Mouse (Mus musculus) adrenal gland, adult 8-10 months (tissue): Measurements from ENCODE around the gene Cish. TPM values are rescaled to one million over a fixed set of nuclear protein-coding genes. Genes with fewer than 3 reads are reported as not detected.

Experiments used
- DNase-seq: peaks from one replicate; pipeline ENCODE4 v3.0.0; 2022
- total RNA-seq, 4 experiments: library from RNA; stranded (reverse); gene quantifications; 2 replicates each; pipeline ENCODE4 v1.2.4; 2022

Cish gene
- total RNA-seq, 4 experiments from 2014 or later = 4.1 to 62.8 (median 6.5) TPM

DNA sequence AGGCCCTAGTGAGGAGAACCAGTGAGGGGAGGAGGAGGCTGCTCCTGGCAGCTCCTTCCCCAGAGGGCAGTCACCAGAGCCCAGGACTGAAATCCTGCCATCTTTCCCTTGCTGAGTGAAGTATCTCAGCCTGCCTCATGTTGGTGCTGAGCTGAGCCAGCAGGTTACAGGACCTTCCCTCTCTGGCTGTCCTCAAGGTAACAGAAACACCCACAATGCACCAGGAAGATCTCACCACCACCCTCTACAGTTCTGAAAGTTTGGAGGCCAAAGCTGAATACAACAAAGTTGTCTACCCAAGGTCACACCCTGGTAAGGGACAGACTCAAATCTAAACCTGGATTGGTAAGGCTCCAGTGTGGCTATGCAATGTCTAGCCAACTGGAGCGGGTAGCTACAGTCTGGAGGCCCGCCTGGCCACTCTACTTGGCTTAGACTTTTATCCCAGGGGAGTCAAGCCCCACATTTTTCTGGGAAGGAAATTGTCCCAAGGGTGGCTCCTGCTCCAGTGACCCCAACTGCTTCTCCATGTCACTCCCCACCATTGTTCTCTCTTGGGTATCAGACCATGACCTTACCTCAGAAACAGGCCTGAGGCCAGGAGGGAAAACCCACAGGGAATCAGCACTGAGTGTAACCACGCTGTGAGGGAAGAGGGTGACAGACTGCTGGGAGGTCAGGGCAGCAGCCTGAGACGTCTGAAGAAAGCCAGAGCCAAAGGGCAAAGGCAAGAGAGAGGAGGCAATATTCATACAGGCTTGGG lies 29.2 kb downstream of the Cish start:
- no peak for DNase-seq

DNA sequence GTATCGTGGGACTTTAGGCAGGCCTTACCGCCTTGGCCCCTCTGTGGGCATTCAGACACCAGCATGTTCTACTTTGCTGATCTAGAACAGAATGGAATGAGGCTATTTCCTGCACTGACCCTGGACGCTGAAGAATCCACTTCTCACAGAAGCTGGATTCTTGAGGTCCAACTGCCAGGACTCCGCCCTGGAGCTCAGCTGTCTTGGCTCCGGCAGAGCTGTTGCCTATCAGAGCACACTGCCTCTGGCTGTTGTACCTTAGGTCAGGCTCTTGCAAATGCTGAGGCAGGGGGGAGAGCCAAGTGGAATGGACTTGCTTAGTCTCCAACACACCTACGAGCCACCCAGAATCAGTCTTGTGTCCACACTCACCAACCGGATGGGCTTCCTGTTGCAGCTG lies 30.1 kb downstream of the Cish start:
- DNase-seq = no peak

DNA sequence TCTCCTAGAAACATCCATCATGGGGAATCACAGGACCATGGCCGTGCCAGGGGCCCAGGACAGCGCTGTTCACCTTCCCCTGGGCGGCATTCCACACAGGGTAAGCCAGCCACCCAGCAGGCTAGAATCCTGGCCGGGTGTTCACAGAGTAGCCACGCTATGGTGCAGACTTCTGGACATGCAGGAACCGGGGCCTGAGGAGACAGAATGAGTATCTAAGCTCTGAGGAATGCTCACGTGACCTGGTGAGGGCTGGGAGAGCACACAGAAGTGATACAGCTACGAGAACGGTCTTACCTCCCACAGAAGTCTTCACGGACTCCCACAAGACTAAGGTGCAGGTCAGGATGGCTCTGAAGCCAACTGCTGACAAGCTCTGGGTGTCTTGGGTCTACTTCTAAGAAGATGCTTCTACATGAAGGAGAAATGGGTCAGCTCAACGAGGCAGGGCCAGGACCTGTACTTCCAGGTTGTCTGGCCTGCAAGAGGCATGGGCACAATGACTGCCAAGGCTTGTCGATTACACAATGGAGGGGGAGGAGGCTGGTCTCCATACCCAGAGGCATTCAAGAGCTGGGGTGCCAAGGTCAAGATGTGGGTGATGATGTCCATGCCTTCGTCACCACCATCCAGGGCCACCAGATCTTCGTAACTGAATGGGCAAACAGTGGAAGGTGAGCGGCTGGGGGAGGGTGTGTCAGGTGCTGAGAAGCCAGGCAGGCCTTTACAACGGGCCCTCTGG lies 32.2 kb downstream of the Cish start:
- DNase-seq = no peak

DNA sequence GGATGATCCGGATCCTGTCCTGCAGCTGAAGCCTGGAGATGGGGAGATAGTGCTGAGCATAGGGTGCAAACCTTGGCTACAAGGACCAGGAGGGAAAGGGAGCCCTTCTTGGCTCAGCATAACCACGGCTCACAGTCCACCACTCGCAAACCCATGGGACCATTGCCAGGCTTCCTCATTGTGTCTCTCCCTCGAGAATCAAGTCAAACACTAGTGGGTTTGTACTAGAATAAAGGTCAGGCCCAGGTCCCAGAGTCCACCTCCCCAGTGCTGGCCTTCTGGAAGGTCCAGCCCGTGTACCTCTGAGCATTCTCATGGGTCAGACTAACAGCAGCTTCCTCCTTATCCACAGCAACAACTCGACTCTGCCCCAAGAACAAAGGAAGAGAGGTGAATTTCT lies 35.0 kb downstream of the Cish start:
- DNase-seq = no peak

DNA sequence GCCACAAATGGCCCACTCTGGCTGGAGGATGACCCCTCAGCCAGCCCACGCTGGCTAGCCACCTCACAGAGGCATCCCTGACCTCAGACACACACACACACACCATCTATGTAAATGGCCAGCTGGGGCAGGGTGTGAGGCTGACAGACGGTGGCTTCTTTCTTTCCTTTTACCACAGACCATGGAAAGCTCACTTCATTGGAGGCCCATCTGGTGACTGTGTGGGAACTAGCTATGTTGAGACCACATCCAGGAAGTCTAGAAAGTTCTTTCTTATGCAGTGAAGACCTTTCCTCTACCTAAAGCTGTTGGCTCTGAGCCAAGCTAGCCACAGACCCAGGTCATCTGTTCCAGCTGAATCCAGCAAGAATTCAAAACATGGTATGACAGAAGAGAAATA lies 37.9 kb downstream of the Cish start:
- DNase-seq = no peak

DNA sequence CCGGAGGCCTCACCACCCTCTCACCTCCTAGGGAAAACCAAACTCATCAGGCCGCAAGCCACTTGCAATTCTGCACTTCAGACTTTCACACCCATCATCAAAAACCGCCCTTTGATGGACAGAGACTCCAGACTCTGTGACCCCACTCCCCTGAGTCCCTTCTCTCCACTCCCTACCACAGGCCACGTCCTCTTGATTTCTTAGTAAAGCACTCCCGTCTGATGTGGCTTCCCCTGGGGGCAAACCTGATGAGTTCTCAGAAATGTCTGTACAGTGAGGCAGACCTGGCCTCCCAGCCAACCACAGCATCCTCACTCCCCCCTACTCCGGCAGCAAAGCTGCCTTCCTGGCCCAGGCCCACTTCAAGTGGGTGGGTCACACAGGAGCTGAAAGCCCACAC lies 38.5 kb downstream of the Cish start:
- DNase-seq = no peak

DNA sequence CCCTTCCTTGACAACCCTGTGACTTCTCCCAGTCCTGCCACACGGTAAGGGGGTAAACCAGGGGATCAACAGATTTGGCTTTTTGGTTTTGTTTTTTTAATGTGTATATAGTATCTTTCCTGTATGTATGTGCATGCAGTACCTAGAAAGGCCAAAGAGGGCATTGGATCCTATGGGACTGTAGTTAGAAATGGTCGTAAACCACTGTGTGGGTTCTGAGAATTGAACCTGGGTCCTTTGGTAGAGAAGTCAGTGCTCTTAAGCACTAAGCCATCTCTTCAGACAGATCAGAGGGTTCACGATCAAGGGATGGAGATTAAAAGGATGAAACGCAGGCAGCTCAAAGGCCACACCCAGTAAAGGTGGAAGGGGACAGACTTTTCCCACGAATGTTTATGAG lies 39.2 kb downstream of the Cish start:
- no peak for DNase-seq

DNA sequence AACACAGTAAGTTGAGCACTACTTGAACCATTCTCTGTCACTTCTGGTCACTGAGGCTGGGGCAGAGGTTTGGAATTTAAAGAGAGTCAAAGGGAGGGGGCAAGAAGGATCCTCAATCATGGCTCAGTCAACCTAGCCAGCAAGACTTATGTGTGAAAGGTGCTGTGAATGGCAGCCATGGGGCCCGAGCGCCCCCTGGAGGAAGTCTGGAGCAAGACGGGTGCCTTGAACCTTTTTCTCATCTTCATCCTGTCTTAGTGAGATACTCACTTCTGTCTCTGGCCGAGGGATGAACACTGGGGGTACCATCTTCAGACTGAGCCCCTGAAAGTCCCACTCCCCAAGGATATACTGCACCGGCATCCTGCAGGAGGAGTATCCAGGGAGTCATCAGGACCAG lies 40.1 kb downstream of the Cish start:
- DNase-seq = peak; percentile 53

DNA sequence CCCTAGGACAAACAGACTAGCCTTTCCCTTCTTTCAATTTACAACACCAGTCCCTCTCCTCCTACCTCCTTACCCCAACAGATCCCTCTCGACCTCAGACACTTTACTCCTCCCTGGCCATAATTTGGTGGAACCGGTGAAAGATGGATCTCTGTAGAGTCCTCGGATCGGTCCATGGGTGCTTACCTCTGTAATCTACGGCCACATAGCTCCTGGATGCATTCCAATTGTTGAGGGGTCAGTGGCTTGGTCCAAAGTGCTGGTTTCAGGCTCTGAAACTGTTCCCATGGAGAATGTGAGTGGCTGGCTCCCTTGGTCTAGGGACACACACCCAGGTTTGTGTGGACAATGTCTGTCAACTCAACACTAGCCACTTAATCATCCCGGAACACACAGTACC lies 40.6 kb downstream of the Cish start:
- no peak for DNase-seq

DNA sequence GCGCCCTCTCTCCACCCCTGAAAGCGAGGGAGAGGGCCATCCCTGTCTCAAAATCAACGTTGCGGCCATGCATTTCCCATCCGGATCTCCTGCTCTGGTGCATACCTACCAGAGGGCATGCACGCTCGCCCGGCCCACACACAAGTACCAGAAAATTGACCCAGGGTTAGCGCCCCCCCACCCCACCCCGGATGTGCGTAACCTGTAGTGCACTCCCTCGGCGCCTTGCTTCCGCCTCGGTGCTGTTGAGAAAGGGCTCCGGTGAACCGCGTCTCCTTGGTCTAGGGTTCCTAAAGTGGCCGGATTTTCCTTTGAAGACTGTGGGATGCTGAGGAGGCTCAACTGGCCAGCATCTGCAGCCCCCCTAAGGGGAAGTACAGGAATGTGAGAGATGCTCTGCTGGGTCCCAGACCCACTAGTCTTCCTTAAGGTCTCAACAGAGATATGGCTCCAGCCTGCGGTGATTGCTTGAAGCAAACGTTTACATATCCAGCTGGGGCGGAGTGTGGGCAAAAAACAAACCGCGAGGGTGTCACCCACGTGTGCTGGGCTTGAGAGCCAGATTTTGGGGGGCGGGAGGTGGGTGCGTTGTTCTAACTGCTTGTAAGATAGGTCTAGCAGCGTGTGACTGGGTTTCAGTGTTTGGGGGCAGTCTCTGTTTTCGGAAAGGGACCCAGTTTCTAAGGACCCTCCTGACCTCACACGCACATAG lies 42.5 kb downstream of the Cish start, which contains the start of gene Hemk1:
Hemk1 (minus strand) TSS at position 179 of the 712 bp plus-strand sequence.
- peak; percentile 41 for DNase-seq

DNA sequence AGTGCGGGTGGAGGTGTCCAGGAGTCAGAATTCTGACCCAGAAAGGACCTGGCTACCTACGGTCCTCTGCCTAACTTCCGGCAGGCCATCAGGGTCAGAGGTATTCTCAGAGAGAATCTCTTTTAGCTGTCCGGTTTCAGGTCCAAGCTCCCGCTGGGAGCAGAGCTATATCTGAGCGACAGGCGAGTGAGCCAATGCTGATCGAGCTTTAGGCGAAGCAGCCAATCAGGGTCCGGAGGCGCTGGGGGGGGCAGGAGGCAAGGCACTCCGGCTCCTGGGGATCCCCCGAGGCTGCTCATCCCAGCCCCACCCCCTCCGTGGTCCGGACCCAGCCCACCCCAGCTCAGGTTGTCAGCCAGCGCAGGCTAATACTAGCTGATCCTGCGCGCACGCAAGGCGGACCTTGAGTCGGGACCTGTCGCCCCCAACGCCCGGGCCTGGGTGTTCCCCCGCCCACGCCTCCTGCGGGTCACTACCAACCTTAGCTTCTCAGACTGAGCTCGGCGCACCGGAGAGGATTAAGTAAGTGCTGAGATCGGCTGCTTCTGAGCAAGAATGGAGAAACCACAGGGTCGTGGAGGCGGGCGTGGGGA lies 44.5 kb downstream of the Cish start, which contains the start of gene 6430571L13Rik:
6430571L13Rik (plus strand) TSS at position 336 of the 593 bp plus-strand sequence.
- DNase-seq = peak; percentile 91

DNA sequence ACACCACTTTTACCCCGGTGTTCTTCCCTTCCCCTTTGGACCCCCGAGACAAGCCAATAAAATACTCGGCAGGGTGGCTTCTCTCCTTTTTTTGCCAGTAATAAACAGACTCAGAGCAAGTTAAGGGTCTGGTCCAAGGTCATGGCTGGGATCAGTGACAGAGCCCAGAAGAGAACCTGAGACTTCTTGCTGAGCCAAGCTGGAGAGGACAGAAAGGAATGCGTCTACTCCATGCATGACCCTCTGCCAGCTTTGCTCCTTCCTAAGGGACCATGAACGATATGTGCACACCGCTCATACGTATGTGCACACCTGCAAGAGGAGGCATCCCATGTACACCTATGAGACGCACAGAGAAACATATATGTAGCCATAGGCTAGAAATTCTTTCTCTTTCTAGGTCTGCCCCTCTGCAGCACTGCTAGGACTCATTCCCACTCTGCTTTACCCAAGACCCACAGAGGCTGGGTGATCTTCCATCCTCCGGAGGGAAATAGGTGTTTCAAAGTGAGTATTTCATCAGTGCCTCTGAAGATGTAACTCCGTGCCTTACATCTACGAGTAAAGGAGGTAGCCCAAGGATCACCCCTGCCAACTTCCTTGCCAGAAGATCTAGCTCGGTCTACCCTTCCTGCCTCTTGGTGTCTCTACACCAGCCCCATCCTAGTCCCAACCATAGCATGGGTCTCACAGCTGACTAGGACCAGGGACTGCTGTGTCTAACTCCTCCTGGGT lies 45.3 kb downstream of the Cish start:
- DNase-seq = no peak

DNA sequence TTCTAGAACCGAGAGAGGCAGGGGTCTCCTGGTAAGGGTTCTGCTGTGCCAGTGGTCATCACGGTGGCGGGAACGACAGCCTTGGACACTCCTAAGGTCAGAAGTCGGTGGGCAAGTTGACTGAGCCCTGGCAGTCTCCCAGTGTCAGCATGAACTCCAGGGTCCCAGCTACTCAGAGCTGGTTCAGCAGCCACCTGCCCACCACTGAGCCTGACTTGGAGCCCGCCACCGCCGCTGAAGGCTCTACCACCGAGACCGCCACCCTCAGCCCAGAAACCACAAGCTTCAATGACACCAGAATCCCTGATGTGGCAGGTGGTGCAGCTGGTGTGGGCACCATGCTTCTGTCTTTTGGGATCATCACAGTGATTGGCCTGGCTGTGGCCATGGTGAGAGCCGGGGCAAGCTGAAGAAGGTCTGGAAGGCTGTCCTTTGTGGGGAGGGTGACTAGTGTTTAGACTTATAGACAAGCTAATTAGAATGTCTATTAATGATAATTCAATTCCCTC lies 46.4 kb downstream of the Cish start:
- no peak for DNase-seq

DNA sequence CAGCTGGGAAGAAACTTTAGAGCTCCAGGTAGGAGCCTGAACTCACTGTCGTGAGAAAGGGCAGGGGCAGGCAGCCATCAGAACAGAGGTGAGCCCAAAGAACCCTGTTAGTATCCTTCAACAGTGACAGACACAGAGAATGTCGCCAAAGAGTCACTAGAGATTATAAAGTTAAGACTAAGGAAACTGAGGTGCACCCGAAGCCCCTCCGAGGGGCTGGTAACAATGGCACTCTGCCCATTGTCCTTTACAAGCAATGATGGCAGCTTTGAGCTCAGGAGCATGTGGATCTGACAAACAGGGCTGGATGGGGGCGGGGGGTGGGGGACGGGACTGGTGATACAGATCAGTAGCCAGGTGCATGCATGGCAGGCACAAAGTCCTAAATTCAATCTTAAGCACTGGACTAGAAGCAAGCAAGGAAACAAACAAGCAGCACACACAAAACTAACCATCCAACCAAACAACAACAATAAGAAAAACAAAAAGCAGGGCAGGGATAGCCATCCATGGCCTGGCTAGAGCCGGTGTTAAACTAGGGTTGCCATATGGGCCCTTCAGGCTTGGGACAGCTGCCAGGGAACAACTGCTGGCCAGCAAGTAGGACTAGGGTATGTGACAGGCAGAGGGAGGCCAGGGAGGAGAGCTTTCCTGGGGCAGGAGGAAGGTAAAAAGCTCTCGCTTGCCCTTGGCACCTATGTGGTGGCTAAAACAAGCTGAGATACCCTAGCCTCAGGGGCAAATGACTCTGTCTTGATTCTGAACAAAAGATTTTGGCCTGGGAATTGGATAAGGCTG lies 47.5 kb downstream of the Cish start:
- no peak for DNase-seq

DNA sequence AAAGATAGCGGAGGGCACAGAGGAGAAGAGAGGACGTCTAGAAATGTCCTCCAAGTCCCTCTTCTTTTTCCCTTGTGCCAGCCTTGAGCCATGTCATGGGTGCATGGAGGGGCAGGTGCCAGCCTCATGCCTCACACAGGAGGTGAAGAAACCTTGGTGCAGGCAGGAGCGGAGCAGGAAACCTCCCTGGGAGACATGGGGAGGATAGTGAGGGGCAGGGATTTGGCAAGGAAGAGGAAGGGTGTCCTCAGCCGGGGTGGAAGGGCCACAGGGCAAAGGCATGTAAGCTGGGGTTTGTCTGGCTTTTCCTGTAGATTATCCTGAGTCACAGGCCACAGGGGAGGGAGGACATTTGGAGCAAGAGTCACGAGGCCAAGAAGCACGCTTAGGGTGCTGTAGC lies 48.2 kb downstream of the Cish start:
- no peak for DNase-seq

DNA sequence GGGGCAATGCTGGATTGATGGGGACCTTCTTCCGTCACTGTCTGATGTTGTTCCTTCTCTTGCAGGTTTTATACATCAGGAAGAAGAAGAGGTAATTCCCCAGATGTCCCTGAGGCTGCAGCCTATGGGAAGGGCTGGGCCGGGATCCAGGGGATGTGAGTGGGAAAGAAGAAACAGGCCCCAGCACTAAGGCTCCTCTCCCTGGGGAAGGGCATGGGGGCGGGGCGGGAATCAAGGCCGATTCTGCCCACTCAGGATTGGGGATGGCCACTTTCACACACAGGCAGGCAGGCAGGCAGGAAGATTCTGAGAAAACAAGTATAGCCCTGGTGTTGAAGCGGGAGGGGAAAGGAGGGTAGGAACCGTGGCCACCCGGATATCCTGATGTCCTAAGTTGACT lies 50.3 kb downstream of the Cish start:
- no peak for DNase-seq

DNA sequence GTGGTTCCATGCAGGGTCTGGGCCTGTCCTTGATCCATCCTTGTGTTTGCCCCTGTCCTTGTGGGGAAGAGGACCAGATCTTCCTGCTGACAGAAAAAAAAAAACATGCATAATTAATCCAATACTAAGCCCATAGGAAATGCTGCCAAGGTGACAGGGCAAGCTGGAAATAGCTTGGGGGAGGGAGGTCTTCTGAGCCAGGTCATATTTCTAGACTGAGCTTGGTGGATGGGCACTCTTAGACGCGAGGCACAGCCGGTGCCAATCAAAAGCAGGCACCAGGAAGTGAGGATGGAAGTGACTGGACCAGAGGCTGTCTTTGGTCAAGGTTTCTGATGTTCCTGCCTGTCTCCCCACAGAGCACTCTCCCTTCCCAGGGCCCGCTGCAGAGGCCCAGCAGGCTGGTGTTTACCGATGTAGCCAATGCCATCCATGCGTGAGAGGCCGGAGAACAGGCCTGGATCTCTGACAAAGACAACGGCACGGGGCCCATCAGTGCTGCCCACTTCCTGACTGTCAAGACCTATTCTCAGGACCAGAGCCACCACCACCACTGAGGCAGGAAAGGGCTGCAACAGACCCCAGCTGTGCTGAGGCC lies 51.9 kb downstream of the Cish start:
- DNase-seq = no peak

DNA sequence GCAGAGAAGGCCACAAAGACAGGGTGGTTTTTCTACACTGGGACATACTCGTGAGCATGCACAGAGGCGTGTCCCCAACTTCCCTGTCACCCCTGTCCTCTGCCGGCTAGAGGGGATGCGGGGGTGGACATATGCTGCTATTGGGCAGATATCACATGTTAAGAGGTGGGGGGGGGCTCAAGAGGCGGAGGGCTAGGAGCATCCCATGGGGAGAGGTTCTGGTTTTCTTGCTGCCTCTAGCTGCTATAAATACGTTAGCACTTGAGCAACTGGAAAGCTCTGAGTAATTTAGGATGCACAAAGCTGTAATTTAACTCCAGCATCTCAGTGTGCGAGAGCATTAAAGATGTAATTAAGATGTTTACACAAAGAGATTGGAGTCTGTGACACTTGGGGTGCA lies 53.5 kb downstream of the Cish start:
- no peak for DNase-seq
